Mouse (Mus musculus): Measurements from ENCODE around the gene Rufy2.

The Rufy2 gene

GRCm38 (mm10) chr10:63019304-63019703 lies 39.3 kb downstream of the Rufy2 start:
- no peak for DNase-seq (ENCODE audit: low spot score in 2 of 2)

- no peak for DNase-seq (ENCODE audit: low spot score in 2 of 2)
These were observed 41.7 kb downstream of the Rufy2 start for GRCm38 (mm10) chr10:63021702-63022101.

GRCm38 (mm10) chr10:63022541-63023120 lies 42.6 kb downstream of the Rufy2 start:
- DNase-seq (ENCODE audit: low spot score in 2 of 2): no peak

GRCm38 (mm10) chr10:63023121-63023748 lies 43.2 kb downstream of the Rufy2 start:
- DNase-seq (ENCODE audit: low spot score in 2 of 2): peak; percentile 62 to 73

- DNase-seq (ENCODE audit: low spot score in 2 of 2): peak; percentile 96 to 98
These were observed 43.9 kb downstream of the Rufy2 start, which contains the start of the genes Hnrnph3 and Pbld2 for GRCm38 (mm10) chr10:63023749-63024579. TSS of gene Hnrnph3 (minus strand) at chr10:63024217. TSS of gene Pbld2 (plus strand) at chr10:63024315.

- DNase-seq (ENCODE audit: low spot score in 2 of 2): peak in 1 of 2 experiments; percentile 56
These were observed 44.5 kb downstream of the Rufy2 start for GRCm38 (mm10) chr10:63024580-63024910.

- no peak for DNase-seq (ENCODE audit: low spot score in 2 of 2)
These were observed 45.0 kb downstream of the Rufy2 start for GRCm38 (mm10) chr10:63025016-63025415.

GRCm38 (mm10) chr10:63025491-63026011 lies 45.5 kb downstream of the Rufy2 start:
- DNase-seq (ENCODE audit: low spot score in 2 of 2): no peak

- no peak for DNase-seq (ENCODE audit: low spot score in 2 of 2)
These were observed 46.3 kb downstream of the Rufy2 start for GRCm38 (mm10) chr10:63026156-63026794.

- no peak for DNase-seq (ENCODE audit: low spot score in 2 of 2)
These were observed 46.8 kb downstream of the Rufy2 start for GRCm38 (mm10) chr10:63026795-63027160.

GRCm38 (mm10) chr10:63027376-63028161 lies 47.5 kb downstream of the Rufy2 start:
- no peak for DNase-seq (ENCODE audit: low spot score in 2 of 2)

- no peak for DNase-seq (ENCODE audit: low spot score in 2 of 2)
These were observed 48.4 kb downstream of the Rufy2 start for GRCm38 (mm10) chr10:63028396-63028795.

- DNase-seq (ENCODE audit: low spot score in 2 of 2): no peak
These were observed 52.2 kb downstream of the Rufy2 start for GRCm38 (mm10) chr10:63032267-63032666.

GRCm38 (mm10) chr10:63032956-63033355 lies 52.9 kb downstream of the Rufy2 start:
- no peak for DNase-seq (ENCODE audit: low spot score in 2 of 2)

GRCm38 (mm10) chr10:63038571-63039320 lies 58.7 kb downstream of the Rufy2 start:
- no peak for DNase-seq (ENCODE audit: low spot score in 2 of 2)

GRCm38 (mm10) chr10:63039867-63040628 lies 60.0 kb downstream of the Rufy2 start:
- no peak for DNase-seq (ENCODE audit: low spot score in 2 of 2)

GRCm38 (mm10) chr10:63043154-63043553 lies 63.1 kb downstream of the Rufy2 start:
- DNase-seq (ENCODE audit: low spot score in 2 of 2): no peak

GRCm38 (mm10) chr10:63047751-63048150 lies 67.7 kb downstream of the Rufy2 start:
- DNase-seq (ENCODE audit: low spot score in 2 of 2): no peak

GRCm38 (mm10) chr10:63049106-63049505 lies 69.1 kb downstream of the Rufy2 start:
- no peak for DNase-seq (ENCODE audit: low spot score in 2 of 2)

GRCm38 (mm10) chr10:63051267-63051666 lies 71.2 kb downstream of the Rufy2 start:
- DNase-seq (ENCODE audit: low spot score in 2 of 2): no peak

All from urinary bladder, adult 18-20 months (tissue).